Mouse (Mus musculus) midbrain, embryonic 12.5 days (tissue): ENCODE measurements around the gene Arhgdia. TPM values are rescaled to one million over a fixed set of nuclear protein-coding genes. Genes with fewer than 3 reads are reported as not detected.

Experiments used
- ATAC-seq: fragments of 200-750 bp; cut with Nextera tagmentation; 2 replicates; pipeline ENCODE4 v1.8.0; 2017; ENCODE audit warnings: low read depth, moderate TSS enrichment, moderate library complexity; ENCODE audit not compliant: low FRiP score
- H3K27ac ChIP-seq: fragments of 300-500 bp; sonication (generic); replicated peaks from 2 replicates; pipeline ENCODE4 v1.5.1; 2016; ENCODE audit warnings: mild to moderate bottlenecking
- H3K27me3 ChIP-seq: fragments of 300-500 bp; sonication (generic); 2 replicates; pipeline ENCODE4 v1.6.1; 2016; ENCODE audit warnings: mild to moderate bottlenecking
- H3K36me3 ChIP-seq: fragments of 300-500 bp; sonication (generic); 2 replicates; pipeline ENCODE4 v1.6.1; 2016
- H3K4me1 ChIP-seq: fragments of 300-500 bp; sonication (generic); 2 replicates; pipeline ENCODE4 v1.6.1; 2016
- H3K4me2 ChIP-seq: fragments of 300-500 bp; sonication (generic); replicated peaks from 2 replicates; pipeline ENCODE4 v1.6.1; 2016; ENCODE audit warnings: mild to moderate bottlenecking, moderate library complexity
- H3K4me3 ChIP-seq: fragments of 300-500 bp; sonication (generic); 2 replicates; pipeline ENCODE4 v1.5.1; 2016; ENCODE audit warnings: mild to moderate bottlenecking
- H3K9ac ChIP-seq: fragments of 300-500 bp; sonication (generic); replicated peaks from 2 replicates; pipeline ENCODE4 v1.6.1; 2016; ENCODE audit warnings: mild to moderate bottlenecking, moderate library complexity
- H3K9me3 ChIP-seq: fragments of 300-500 bp; sonication (generic); 2 replicates; pipeline ENCODE4 v1.6.1; 2016; ENCODE audit warnings: mild to moderate bottlenecking
- WGBS: fragments of 180-500 bp; shearing (Covaris S2); methylation state at CpG from one replicate; pipeline ENCODE4 v1.1.7; 2016; 5-methylcytosine and 5-hydroxymethylcytosine counted together
- polyA plus RNA-seq: library from polyadenylated mRNA; unstranded; fragments of >200 nt; fragmentation: Nextera tagmentation; extraction: Ambion mirVana; gene quantifications from 2 replicates; pipeline ENCODE4 v1.2.1, GENCODE M21; 2016

Gene Arhgdia
- polyA plus RNA-seq, 1 experiment from 2014 or later, result 557 TPM

GRCm38 (mm10) chr11:120541907-120542306 is 39.5 kb downstream of the Arhgdia start:
- no peak overlapping the region for H3K27ac ChIP-seq
- H3K9ac ChIP-seq, result no peak overlapping the region
- no peak overlapping the region for H3K4me2 ChIP-seq
- 37% methylated on average over 4 of the region's 4 CpGs for WGBS
- no peak for ATAC-seq
- H3K27me3 ChIP-seq, result 0 out of 2 replicates have a peak, but pooled peaks cover 6% of the 10 kb centered on the region
- no peak overlapping the region for H3K4me3 ChIP-seq
- H3K4me1 ChIP-seq, result peaks cover 16% of the 10 kb centered on the region
- peaks cover 46% of the 10 kb centered on the region for H3K36me3 ChIP-seq
- no peaks in the 10 kb centered on the region for H3K9me3 ChIP-seq

GRCm38 (mm10) chr11:120539285-120540014 is 42.0 kb downstream of the Arhgdia start:
- Histone ChIP-seq H3K4me3 (no peak overlapping the region), H3K36me3 (peaks cover 29% of the 10 kb centered on the region), H3K9me3 (no peaks in the 10 kb centered on the region), H3K9ac (no peak overlapping the region), H3K27ac (peak overlapping the region; percentile 76), H3K4me2 (peak overlapping the region; percentile 26), H3K4me1 (peaks cover 16% of the 10 kb centered on the region), H3K27me3 (peaks cover 24% of the 10 kb centered on the region)
- ATAC-seq, result peak; percentile 63; the same call in 1 of the 2 replicates
- 19% methylated on average over 10 of the region's 10 CpGs for WGBS

- Histone ChIP-seq H3K9ac (no peak overlapping the region), H3K9me3 (no peaks in the 10 kb centered on the region), H3K4me2 (peak overlapping the region; percentile 26; the same call in 1 of the 2 replicates), H3K36me3 (peaks cover 23% of the 10 kb centered on the region), H3K4me1 (peaks cover 16% of the 10 kb centered on the region), H3K4me3 (no peak overlapping the region), H3K27me3 (peaks cover 29% of the 10 kb centered on the region), H3K27ac (peak overlapping the region; percentile 76)
- WGBS, result 48% methylated on average over 8 of the region's 8 CpGs
- no peak for ATAC-seq
These were observed 42.5 kb downstream of the Arhgdia start for GRCm38 (mm10) chr11:120538955-120539284.

GRCm38 (mm10) chr11:120538485-120538884 is 42.9 kb downstream of the Arhgdia start:
- no peak for ATAC-seq
- Histone ChIP-seq H3K4me1 (peaks cover 16% of the 10 kb centered on the region), H3K27me3 (peaks cover 33% of the 10 kb centered on the region), H3K4me3 (no peak overlapping the region), H3K27ac (peak overlapping the region; percentile 76; the same call in 1 of the 2 replicates), H3K4me2 (no peak overlapping the region), H3K9me3 (no peaks in the 10 kb centered on the region), H3K9ac (no peak overlapping the region), H3K36me3 (peaks cover 19% of the 10 kb centered on the region)
- 83% methylated on average over 3 of the region's 3 CpGs for WGBS

- H3K4me1 ChIP-seq, result peaks cover 18% of the 10 kb centered on the region
- WGBS, result 81% methylated on average over 3 of the region's 3 CpGs
- H3K4me2 ChIP-seq, result no peak overlapping the region
- no peak overlapping the region for H3K9ac ChIP-seq
- no peak for ATAC-seq
- peaks cover 59% of the 10 kb centered on the region for H3K27me3 ChIP-seq
- no peaks in the 10 kb centered on the region for H3K9me3 ChIP-seq
- H3K4me3 ChIP-seq, result no peak overlapping the region
- H3K36me3 ChIP-seq, result no peaks in the 10 kb centered on the region
- no peak overlapping the region for H3K27ac ChIP-seq
These were observed 45.6 kb downstream of the Arhgdia start for GRCm38 (mm10) chr11:120535804-120536203.

GRCm38 (mm10) chr11:120535145-120535544 is 46.3 kb downstream of the Arhgdia start:
- Histone ChIP-seq H3K4me1 (peaks cover 24% of the 10 kb centered on the region), H3K27ac (no peak overlapping the region), H3K9me3 (no peaks in the 10 kb centered on the region), H3K36me3 (no peaks in the 10 kb centered on the region), H3K9ac (no peak overlapping the region), H3K27me3 (peaks cover 66% of the 10 kb centered on the region), H3K4me3 (no peak overlapping the region), H3K4me2 (no peak overlapping the region)
- ATAC-seq, result no peak
- WGBS, result 84% methylated on average over 3 of the region's 3 CpGs

GRCm38 (mm10) chr11:120534093-120534492 is 47.3 kb downstream of the Arhgdia start:
- no peaks in the 10 kb centered on the region for H3K9me3 ChIP-seq
- no peak overlapping the region for H3K4me3 ChIP-seq
- WGBS, result 87% methylated on average over 8 of the region's 8 CpGs
- H3K4me1 ChIP-seq, result peaks cover 14% of the 10 kb centered on the region
- no peaks in the 10 kb centered on the region for H3K36me3 ChIP-seq
- ATAC-seq, result no peak
- peaks cover 77% of the 10 kb centered on the region for H3K27me3 ChIP-seq
- H3K4me2 ChIP-seq, result no peak overlapping the region
- H3K9ac ChIP-seq, result no peak overlapping the region
- H3K27ac ChIP-seq, result no peak overlapping the region

- H3K27me3 ChIP-seq, result peaks cover 85% of the 10 kb centered on the region
These were observed 49.8 kb downstream of the Arhgdia start for GRCm38 (mm10) chr11:120531646-120532045.

GRCm38 (mm10) chr11:120530085-120530964 is 51.1 kb downstream of the Arhgdia start, which contains the start of gene Gcgr:
Gcgr (plus strand) TSS chr11:120530699.
- Histone ChIP-seq H3K9me3 (no peaks in the 10 kb centered on the region), H3K4me3 (peak within 1 kb of the TSS; percentile 37), H3K36me3 (no peaks in the 10 kb centered on the region), H3K9ac (peak within 1 kb of the TSS; percentile 50), H3K4me2 (peak within 1 kb of the TSS; percentile 54), H3K27me3 (peaks cover 77% of the 10 kb centered on the region), H3K27ac (no peak within 1 kb of the TSS), H3K4me1 (peaks cover 8% of the 10 kb centered on the region)
- no peak for ATAC-seq
- WGBS, result 8% methylated on average over 50 of the region's 62 CpGs

More at GRCm38 (mm10) chr11:120531646-120532045, 49.8 kb downstream of the Arhgdia start:
- ATAC-seq, result no peak
- no peak overlapping the region for H3K4me3 ChIP-seq
- no peaks in the 10 kb centered on the region for H3K36me3 ChIP-seq
- H3K4me1 ChIP-seq, result peaks cover 8% of the 10 kb centered on the region
- 28% methylated on average over 9 of the region's 9 CpGs for WGBS
- no peak overlapping the region for H3K4me2 ChIP-seq
- H3K9ac ChIP-seq, result no peak overlapping the region
- no peaks in the 10 kb centered on the region for H3K9me3 ChIP-seq
- no peak overlapping the region for H3K27ac ChIP-seq

GRCm38 (mm10) chr11:120528903-120529302 is 52.5 kb downstream of the Arhgdia start:
- Histone ChIP-seq H3K36me3 (no peaks in the 10 kb centered on the region), H3K27me3 (peaks cover 64% of the 10 kb centered on the region), H3K4me2 (no peak overlapping the region), H3K4me1 (peaks cover 8% of the 10 kb centered on the region), H3K27ac (no peak overlapping the region), H3K4me3 (no peak overlapping the region), H3K9ac (no peak overlapping the region), H3K9me3 (no peaks in the 10 kb centered on the region; the same call in 1 of the 2 replicates)
- no peak for ATAC-seq
- 40% methylated on average over 4 of the region's 4 CpGs for WGBS
